Mouse (Mus musculus) mature B cell (primary cell): ENCODE measurements around the gene Osbpl7.

Experiments used
- in situ Hi-C: fragments of 300-500 bp; cut with MboI; formaldehyde crosslinking; loops from 2 replicates; pipeline ENCODE4 v1.14.3; 2019

Gene Osbpl7

DNA sequence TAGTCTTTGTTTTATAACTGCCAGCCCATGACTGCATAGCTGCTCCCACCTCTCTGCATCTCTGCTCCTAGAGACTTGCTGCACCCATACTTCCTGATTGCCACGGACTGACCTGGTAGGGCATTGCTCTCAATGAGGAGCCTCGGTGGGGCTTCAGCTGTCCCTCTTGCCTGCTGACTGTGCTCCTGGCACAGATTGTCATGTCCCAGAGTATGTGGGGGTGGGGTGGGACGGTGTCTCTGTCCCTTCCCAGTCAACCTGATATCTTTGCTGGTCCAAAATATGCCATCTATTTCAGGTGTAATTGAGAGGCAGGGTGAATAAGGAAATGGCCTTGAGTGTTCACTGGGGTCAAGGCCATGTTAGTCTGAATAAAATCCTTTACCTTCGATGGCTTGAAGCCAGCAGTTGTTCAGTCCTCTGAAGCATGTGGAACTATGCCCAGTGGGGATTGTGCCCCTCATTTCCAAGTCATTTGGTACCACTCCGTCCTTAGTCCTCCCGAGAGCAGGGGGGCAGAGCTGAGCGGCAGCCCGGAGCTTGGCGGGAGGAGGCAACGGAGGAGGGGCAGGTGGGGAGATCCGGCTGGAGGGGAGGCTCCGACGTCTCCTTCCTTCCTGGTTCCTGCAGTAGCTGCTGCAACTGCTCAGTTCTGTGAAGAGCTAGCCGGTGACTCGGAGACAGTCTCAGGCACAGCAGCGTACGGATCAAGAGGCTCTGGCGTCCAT is at the start of gene Osbpl7:
TSS of gene Osbpl7 (plus strand) at position 413 of the 728 bp plus-strand sequence.
- in situ Hi-C loops, result no loop called here

DNA sequence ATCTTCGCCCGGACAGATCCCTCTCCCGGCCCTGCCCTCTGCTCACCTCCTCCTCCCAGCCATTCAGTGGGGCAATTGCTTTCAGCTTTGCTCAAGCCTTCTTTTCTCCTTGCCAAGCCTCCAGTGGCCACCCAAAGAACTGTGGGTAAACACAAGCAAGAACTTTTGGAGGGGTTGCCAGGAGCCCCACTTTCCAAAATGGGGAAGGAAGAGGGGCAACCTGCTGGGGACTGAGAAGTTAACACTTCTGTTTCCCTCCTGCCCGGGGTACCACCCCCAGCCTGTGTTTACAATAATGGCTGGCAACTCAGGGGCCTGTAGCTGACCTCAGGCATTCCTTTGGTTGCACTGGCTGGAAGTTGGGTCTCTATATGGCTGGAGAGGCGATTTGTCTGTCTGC is 47.3 kb upstream of the Osbpl7 start:
- in situ Hi-C loops, result no loop called here

DNA sequence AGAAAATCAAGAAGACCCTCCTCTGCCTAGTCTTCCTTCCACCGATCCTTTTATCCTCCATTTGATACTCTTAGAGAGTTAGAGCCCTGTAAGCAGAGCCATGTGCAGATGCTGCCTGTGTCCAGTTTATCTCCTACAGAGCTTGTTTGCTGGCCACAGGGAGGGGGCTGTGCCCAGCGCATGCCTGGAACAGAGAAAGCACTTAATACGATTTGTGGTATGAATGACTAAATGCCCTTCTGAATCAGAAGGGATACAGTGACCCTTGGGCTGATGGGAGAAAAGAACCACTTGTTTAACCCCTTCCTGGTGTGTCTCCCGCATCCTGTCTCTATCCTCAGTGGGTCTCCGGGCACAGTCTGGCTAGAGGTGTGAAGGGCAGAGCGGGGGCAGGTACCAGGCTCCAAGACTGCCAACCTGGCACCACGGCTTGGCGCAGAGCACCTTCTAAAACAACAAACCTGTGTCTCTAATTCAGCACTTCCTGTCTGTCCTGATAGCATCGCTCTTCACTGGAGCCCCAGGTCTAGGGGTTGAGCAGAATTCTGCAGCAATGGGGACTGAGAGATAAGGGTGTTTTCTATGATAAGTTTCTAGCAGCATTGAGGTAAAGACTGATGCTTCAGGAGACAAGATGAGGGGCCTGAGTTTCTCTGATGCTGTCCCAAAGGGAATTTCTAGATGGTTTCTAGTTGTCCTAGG is 43.2 kb upstream of the Osbpl7 start:
- in situ Hi-C loops, result no loop called here

DNA sequence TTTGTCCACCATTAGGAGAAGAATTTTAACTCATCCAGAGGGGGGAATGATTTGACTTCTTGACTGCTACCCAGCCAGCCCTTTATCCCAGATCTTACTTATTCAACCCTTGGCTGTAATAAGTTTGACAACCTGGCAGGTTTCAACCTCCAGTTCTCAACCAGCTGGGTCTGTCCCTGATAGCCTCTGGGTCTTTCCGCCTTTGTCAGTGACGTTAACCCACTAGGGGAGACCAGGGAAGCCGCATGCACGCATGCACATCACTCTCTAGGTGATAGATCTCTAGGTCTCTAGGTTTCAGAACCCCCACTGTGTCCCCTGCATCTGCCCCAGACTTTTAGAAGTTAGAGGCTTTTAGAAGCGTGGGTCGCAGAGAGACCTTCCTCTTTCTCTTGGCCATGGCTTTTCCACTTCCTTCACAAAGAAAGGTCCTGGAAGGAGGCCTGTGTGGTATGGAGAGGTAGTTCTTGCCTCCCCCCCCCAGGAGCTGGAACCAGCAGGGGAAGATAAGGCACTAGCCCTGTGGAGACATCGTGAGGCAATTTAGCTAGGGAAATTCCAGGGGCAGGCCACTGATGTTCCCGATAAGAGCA is 41.1 kb upstream of the Osbpl7 start:
- in situ Hi-C loops, result no loop called here

DNA sequence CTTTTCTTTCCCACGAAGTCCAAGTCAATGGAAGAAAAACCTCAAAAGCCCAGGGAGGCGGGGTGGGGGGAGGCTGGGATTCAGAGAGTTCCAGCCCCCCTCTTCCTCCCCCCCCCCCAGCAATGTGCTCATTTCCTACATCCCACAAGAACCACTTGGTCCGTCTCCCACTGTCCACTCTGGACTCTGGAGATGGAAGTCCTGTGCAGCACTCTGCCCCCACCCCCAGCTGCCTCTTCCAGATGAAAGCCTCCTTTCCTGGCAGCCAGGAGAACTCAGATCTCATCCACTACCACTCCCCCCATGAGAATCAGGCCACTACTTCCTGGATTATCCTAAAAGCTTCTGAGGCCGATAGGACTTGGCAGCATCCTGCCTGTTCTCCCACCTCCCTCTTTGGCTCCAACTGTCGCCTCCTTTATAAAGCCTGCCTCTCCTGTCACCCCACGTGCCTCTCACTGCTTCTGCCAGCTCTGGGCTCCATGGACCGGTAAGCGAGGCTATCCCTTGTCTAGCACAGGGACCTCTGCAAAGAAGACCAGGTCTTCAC is 37.2 kb upstream of the Osbpl7 start, which contains the start of gene Sp6:
TSS of gene Sp6 (plus strand) at position 274 of the 550 bp plus-strand sequence.
- in situ Hi-C loops, result no loop called here

DNA sequence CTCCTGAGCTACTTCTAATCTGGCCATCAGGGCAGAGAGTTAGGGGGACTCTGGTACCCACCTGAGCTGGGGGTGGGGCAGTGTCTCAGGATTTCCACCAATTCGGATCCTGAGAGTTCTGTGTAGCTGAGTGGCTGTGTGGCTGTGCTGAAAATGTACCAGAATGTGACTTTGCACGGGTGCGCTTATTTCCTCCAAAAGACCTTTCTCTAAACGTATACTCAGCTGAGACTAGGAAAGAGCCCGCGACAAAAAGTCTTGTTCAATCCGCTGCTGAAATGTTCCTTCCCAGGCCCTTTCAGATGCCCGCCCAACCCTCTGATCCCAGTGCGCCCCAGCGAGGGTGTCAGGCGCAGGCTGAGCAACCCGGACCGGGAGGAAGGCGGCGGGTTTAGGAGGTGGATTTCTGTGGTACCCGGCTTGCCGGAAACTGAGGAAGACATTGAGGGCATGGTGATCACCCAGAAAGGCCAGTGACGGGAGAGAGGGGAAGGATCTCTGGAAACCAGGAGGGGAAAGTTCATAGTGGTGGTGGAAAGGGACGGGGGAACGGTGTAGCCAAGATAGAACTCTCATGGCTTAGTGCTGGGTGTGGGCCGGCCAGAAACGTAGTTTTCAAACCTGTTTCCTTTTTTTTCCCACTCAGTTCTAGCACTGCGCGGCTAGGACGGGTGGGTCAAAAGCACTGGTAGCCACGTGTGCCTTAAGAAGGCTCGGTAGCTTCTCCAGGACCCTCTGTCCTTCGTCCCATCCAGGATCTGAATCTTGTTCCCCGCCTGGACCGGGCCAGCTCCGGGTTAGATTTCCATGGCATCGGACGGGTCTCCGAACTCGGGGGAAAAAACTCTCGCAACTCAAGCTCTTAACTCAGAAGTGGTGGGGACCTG is 32.5 kb upstream of the Osbpl7 start:
- in situ Hi-C loops, result no loop called here

DNA sequence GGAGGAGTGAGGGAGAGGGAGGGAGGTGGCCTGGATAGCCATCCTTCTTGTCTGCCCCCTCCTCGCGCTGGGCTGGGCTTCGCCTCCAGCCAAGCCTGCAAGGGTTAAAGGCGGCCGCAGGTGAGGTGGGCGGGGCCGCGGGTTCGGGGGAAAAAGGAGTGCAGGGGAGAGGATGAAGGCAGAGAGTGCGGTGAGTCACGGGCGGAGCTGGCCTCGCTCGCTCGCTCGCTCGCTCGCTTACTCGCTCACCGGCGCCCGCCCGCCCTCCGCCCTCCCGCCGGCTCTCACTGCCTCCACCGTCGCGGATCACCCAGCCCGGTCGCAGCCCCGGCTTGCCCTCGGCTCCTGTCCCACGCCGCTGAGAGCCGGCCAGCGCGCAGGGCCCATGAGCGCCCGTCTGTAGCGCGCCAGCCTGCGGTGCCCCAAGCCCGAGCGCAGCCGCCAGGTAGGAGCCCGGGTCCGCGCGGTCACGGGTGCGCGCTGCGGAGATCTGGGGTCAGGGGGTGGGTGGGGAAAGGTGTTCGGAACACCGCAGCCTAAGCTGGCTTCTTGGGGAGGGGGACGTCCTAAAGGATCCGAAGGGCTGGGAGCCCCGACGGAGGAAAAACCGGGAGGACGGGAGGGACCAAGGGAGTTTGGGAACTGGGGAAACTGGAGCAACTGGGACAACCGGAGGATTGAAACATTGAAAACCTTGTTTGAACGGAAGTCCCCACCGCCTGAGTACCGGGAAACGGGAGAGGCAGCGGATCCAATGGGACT is 31.7 kb upstream of the Osbpl7 start:
- in situ Hi-C loops, result no loop called here

DNA sequence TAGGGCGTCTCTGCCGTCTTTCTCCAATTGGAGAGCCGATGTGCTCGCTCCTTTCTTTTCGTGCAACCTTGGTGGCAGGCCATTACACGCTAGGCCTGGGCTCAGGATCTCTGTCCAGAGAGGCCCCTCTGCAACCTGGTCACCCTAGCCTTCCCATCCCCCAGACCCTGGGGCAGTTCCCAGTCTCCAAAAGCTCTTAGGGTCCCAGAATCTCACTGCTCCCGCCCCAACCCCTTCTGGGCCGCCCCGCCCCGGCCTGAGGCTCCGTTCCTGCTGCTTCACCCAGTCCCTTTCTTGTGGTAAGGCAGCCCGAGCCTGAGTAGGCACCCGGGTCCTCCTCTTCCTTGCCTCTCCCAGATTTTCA is 31.1 kb upstream of the Osbpl7 start:
- in situ Hi-C loops, result no loop called here

DNA sequence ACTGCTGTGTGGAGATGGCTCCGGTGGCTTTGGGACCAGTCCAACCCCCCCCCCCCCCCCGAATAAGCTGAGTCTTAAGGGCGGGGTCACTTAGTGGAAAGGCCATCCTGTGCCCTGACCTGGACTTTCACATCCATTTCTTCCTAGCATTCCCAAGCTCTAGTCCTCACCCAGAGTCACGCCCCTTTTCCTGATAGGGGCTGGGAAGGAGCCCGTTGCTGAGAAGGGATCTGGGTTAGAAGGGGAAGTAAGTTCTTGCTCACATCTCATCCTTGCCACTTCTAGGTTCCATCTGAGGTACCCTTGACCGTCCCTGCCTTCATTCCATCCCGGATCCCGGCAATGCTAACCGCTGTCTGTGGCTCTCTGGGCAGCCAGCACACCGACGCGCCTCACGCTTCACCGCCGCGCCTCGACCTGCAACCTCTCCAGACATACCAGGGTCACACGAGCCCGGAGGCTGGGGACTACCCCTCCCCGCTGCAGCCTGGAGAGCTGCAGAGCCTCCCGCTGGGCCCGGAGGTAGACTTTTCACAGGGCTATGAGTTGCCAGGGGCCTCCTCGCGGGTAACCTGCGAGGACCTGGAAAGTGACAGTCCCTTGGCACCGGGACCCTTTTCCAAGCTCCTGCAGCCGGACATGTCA is 29.2 kb upstream of the Osbpl7 start:
- in situ Hi-C loops, result no loop called here

DNA sequence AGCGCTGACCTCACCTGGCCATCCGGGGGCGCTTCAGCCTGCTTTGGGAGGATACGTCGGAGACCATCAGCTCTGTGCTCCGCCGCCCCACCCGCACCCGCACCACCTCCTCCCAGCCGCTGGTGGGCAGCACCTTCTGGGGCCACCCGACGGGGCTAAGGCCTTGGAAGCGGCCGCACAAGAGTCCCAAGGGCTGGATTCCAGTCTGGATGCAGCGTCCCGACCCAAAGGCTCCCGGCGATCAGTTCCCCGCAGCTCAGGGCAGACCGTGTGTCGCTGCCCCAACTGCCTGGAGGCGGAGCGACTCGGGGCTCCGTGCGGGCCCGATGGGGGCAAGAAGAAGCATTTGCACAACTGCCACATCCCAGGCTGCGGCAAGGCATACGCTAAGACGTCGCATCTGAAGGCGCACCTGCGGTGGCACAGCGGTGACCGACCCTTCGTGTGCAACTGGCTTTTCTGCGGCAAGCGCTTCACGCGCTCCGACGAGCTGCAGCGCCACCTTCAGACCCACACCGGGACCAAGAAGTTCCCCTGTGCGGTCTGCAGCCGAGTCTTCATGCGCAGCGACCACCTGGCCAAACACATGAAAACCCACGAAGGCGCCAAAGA is 28.4 kb upstream of the Osbpl7 start:
- in situ Hi-C loops, result no loop called here

DNA sequence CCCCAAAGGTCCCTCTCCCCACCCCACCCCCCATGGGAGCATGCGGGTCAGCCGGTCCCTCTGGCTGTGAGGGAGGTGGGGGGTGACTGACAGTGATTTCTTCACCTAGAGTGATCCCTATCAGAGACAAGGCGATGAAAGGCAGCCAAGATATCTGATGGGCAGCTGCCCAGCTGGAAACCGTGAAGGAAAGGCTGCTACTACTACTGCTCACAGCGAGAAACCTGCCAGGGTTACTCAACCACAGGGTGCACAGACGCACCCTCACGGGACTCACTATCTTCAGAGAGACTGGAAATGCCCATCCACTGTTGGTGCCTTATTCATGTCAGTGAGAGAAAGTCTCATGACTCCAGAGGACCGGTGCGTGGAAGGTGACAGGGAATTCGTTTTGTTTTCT is 25.5 kb upstream of the Osbpl7 start:
- in situ Hi-C loops, result loop anchor here (5.0 kb wide), 1 partner anchor 43 kb away; the partner anchor contains the start of gene Sp2

DNA sequence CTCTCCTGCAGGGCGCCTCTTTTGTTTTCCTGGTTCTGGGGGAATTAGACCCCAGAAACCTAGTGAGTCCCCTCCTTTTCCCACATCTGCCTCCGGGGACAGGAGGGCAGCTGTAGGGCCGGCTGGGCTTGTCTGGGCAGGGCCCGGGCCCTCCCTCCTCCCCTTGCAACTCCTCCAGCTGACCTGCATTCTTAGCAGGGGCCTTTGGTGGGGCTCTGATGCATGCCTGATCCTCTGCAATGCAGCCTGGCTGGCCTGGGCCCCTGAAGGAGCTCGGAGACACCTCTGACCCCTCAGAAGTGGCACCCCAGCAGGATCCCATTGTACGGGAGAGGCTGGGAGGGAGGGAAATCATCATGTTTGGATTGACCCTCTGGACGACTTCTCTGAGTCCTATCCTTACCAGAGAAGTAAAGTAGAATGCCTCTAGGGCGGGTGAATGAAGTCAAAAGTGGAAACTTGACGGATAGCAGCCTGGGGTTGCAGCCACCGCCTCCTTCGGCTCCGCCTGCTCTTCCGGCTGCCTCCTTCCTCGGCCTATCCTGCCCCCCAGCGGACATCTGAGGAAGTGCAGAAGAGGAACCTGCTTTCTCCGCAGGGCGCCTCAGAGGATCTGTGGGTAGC is 24.6 kb upstream of the Osbpl7 start:
- in situ Hi-C loops, result loop anchor here (5.0 kb wide), 1 partner anchor 44 kb away; the partner anchor contains the start of gene Sp2

DNA sequence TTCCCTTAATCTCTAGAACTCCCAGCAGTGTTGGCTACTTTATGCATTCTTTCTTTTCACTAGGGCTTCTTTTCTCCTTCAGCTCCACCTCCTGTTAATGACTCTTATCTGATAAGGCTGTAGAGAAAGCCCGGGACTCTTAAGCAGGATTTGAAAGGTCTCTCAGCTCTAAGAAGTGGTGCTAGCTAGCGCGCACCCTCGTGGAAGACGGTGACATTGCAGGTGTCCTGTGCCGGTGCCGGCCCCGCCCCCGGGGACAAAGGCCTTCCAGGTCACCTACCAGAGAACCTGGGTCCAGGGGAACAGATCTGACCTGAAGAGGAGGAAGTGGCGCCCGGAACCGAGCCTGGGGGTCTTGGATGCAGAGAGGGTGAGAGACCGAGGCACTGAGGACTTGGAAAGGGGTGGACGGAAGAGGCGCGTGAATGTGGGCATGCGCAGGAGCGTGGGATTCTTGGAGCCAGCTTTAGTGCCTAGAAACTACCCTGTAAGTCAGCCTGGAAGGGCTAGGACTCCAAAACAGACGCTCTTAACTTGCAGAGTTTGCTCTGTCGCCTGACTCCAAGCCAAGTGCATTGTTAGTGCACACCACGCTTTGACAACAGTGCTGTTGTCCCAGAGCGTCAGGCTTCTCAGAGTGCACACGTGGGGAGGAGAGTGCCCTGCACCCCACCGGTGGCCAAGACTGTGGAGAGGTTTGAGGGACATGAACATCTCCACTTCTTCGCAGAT is 20.6 kb upstream of the Osbpl7 start, which contains the start of gene Scrn2:
TSS of gene Scrn2 (plus strand) at position 253 of the 732 bp plus-strand sequence.
- in situ Hi-C loops, result loop anchor here (5.0 kb wide), 1 partner anchor 48 kb away; the partner anchor contains the start of gene Sp2

DNA sequence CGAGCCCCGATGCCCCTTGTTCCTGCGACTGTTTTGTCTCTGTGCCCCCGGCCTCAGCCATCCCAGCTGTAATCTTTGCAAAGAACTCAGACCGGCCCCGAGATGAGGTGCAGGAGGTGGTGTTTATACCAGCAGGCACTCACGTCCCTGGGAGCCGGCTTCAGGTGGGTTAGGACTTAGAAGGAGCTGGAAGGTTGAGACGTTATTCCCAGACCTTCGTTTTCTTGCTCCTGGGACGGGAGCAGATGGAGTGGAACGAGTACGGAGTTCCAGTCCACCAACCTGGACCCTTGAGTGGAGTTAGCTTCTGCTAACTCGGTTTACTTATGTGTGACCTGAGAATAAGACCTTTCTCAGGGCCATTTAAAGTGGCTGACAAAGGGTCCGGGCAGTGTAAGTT is 20.0 kb upstream of the Osbpl7 start:
- in situ Hi-C loops, result no loop called here

DNA sequence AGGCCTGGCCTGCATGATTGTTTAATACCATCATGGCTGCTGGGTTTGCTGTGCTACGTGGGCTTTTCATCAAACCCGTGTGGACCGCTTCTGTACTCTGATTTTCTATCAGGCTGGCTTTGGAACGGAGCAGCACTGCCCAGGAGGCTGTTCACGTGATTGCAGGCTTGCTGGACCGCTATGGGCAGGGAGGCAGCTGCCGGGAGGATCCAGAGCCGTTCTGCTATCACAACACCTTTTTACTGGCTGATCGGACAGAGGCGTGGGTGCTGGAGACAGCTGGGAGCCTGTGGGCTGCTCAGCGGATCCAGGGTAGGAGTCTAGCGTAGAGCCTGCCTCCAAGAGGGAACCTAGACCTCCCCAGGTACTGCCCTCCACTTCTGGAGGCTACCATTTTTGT is 18.5 kb upstream of the Osbpl7 start:
- in situ Hi-C loops, result no loop called here

DNA sequence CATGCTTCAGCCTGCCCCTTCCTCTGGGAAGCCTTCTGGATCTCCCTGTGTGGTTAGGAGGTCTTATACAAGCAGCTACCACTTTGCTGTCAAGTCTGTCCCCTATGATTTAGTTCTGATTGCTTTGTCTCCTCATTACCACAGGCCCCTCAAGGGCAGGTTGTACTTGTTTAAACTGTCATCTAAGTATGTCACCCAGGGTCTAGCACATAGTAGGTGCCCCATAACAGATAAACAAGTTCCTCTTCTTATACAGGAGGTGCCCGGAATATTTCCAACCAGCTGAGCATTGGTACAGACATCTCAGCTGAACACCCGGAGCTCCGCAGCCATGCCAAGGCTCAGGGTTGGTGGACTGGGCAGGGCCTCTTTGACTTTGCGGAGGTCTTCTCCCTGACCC is 17.9 kb upstream of the Osbpl7 start:
- in situ Hi-C loops, result no loop called here

DNA sequence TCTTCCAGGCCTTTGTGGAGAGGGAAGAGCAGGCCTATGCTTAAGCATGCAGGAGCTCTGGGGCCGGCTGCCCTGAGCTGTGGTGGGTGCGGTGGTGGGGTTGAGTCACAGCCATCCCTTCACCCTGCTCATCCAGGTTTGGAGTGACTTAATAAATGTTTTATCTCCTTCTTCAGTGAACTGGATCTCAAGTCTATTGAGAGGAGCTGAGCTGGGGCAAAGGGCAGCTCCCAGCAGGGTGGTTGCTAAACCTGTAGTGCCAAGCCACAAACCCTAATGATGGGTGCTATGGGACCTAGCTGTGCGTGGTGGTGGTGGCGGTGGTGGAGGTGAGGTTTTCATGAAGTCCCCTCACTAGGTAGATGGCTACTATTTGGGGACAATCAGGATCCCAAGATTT is 16.6 kb upstream of the Osbpl7 start:
- in situ Hi-C loops, result no loop called here

DNA sequence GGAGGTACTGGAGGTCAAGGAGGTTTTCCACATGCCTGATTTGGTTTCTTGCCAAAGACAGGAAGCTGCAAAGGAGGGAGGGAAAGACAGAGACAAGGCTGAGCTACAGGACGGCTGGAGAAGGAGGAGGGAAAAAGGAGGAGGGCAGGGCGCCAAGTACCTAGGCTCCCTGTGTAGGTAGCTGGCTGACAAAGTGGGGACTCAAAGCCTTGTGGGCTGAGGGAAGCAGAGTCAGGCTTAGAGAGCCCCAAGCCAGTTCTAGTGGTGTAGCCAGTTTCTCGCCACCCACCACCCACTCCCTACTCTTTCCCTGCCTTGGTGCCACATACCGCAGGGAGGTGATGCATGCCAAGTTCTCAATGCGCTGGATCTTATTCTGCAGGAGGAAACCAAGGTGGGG is 14.3 kb upstream of the Osbpl7 start:
- in situ Hi-C loops, result no loop called here

DNA sequence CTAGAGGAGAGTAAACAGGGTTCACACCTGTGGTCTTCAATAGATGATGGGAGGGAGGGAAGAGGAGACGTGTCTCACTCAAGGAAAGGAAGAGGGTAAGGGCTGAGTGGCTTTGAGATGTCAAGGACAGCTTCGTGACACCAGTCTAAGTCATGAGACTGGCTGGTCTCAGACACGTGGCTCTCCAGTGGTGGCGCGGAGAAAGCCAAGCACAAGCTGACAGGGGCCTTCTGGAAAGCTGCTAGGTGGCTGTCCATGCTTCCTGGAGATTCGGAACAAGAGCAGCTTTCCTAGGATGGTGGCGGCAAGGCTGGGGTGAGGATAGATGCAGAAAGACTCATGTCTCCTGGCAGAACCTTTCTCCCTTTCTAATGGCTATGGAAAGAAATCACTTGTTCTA is 11.5 kb upstream of the Osbpl7 start:
- in situ Hi-C loops, result no loop called here
